Mouse (Mus musculus) embryonic facial prominence, embryonic 13.5 days (tissue): ENCODE measurements at regions not wholly inside any gene's neighbourhood (a gene's known extent, or its start where the extent isn't known, plus 50 kb on each side); places are given as distances from the start of the nearest gene placed in this dataset.
A peak's percentile ranks its signal among the peaks of the same experiment; 100 is the strongest.
"Not testable (repeated sequence)": the region's sequence is repeated elsewhere in the genome, so short reads cannot be mapped to it uniquely, and the experiment has no call there.

Experiments
- ATAC-seq: fragments of 200-750 bp; cut with Nextera tagmentation; 2 replicates; pipeline ENCODE4 v1.8.0; 2017; ENCODE audit warnings: low read depth; ENCODE audit not compliant: insufficient number of reproducible peaks, insufficient read depth, low FRiP score, low TSS enrichment
- H3K27ac ChIP-seq: fragments of 300-500 bp; sonication (generic); 2 replicates; pipeline ENCODE4 v1.5.1; 2015; ENCODE audit warnings: moderate library complexity, mild to moderate bottlenecking, inconsistent platforms
- H3K27me3 ChIP-seq: fragments of 300-500 bp; sonication (generic); 2 replicates; pipeline ENCODE4 v1.6.1; 2015; ENCODE audit warnings: mild to moderate bottlenecking, inconsistent platforms
- H3K36me3 ChIP-seq: fragments of 300-500 bp; sonication (generic); 2 replicates; pipeline ENCODE4 v1.6.1; 2015; ENCODE audit warnings: mild to moderate bottlenecking, inconsistent platforms
- H3K4me1 ChIP-seq: fragments of 300-500 bp; sonication (generic); 2 replicates; pipeline ENCODE4 v1.6.1; 2015; ENCODE audit warnings: inconsistent platforms
- H3K4me2 ChIP-seq: fragments of 300-500 bp; sonication (generic); 2 replicates; pipeline ENCODE4 v1.6.1; 2015; ENCODE audit warnings: moderate library complexity, mild to moderate bottlenecking, inconsistent platforms
- H3K4me3 ChIP-seq: fragments of 300-500 bp; sonication (generic); 2 replicates; pipeline ENCODE4 v1.5.1; 2015; ENCODE audit warnings: mild to moderate bottlenecking, inconsistent platforms
- H3K9ac ChIP-seq: fragments of 300-500 bp; sonication (generic); 2 replicates; pipeline ENCODE4 v1.6.1; 2015; ENCODE audit warnings: mild to moderate bottlenecking, inconsistent platforms
- H3K9me3 ChIP-seq: fragments of 300-500 bp; sonication (generic); 2 replicates; pipeline ENCODE4 v1.6.1; 2016; ENCODE audit warnings: inconsistent platforms
- WGBS: fragments of 180-500 bp; shearing (Covaris S2); methylation state at CpG from one replicate; pipeline ENCODE4 v1.1.7; 2015; ENCODE audit warnings: mixed read lengths; 5-methylcytosine and 5-hydroxymethylcytosine counted together

DNA sequence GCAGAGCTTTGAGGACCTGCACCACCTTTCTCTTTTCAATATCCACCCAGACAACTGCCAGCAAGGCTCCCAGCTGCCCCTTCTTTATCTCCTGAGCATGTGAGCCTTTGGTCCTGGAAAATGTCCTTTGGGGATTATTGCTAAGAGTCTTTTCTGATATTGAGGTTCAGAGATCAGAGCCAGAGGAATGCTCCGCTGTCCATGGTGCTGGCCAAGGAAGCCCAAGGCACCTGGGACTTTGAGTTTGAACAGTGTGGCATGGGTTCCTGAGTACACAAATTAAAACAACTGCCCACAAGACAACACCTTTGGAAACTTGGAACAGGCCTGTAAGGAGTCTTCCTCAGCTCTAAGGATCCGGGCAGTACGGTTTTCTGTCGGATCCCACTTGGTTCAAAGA, 52.6 kb upstream of the Slc28a3 start:
- no peaks in the 10 kb centered on the region for H3K9me3 ChIP-seq
- H3K4me3 ChIP-seq, result no peak overlapping the region
- no peaks in the 10 kb centered on the region for H3K4me1 ChIP-seq
- no peak for ATAC-seq
- H3K9ac ChIP-seq, result no peak overlapping the region
- H3K27me3 ChIP-seq, result no peaks in the 10 kb centered on the region; the same call in 1 of the 2 replicates
- WGBS, result 68% methylated on average over 4 of the region's 4 CpGs
- H3K36me3 ChIP-seq, result no peaks in the 10 kb centered on the region
- no peak overlapping the region for H3K27ac ChIP-seq
- no peak overlapping the region for H3K4me2 ChIP-seq

DNA sequence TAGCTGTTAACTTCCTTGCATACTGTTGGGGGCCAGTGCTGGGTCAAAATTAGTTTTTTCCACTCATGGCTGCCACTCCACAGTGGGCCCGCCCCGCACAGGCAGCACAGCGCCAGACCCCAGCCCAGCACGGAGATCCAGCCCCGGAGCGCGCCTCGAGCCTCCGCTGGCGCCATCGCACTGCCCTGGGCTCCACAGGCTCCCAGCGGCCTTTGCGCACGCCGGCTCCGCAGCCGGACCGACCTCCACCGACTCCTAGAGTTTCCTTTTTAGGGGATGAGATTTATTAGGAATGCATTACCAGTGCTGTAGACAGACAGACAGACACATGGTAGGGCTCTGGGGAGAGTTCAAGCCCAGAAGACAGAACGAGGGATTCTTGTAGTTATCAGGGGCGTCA, 58.0 kb upstream of the Slc28a3 start:
- no peaks in the 10 kb centered on the region for H3K9me3 ChIP-seq
- WGBS, result 51% methylated on average over 21 of the region's 21 CpGs

DNA sequence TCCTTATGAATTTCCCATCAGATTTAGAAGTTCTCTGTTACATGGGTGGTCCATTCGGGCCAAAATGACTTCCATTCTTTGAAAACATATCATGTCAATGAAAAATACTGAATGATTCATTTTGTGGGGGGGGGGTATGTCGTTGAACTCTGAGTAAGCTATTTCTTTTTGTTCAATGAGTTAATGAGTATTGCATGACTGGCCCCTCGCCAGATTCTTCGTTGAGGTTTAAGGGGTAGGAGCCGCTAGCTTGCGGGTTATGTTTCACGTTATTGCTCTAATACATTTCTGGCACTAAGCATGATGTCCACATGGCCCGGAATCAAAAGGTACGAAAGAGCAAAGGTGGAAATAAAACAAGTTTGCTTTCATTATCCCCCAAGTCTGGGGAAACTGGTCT, 59.5 kb upstream of the Slc28a3 start:
- no peaks in the 10 kb centered on the region; the same call in 1 of the 2 replicates for H3K27me3 ChIP-seq
- no peaks in the 10 kb centered on the region for H3K9me3 ChIP-seq
- no peak overlapping the region for H3K9ac ChIP-seq
- no peak overlapping the region; the same call in 1 of the 2 replicates for H3K4me2 ChIP-seq
- no peak overlapping the region for H3K4me3 ChIP-seq
- no peak for ATAC-seq
- 29% methylated on average over 9 of the region's 9 CpGs for WGBS
- no peak overlapping the region for H3K27ac ChIP-seq
- H3K36me3 ChIP-seq, result no peaks in the 10 kb centered on the region
- peaks cover 14% of the 10 kb centered on the region for H3K4me1 ChIP-seq

More for the DNA sequence above, 58.0 kb upstream of the Slc28a3 start:
- no peak for ATAC-seq
- no peak overlapping the region for H3K27ac ChIP-seq
- no peaks in the 10 kb centered on the region; the same call in 1 of the 2 replicates for H3K27me3 ChIP-seq
- H3K4me1 ChIP-seq, result peaks cover 14% of the 10 kb centered on the region
- no peaks in the 10 kb centered on the region for H3K36me3 ChIP-seq
- H3K9ac ChIP-seq, result no peak overlapping the region
- H3K4me3 ChIP-seq, result no peak overlapping the region
- peak overlapping the region; percentile 37 for H3K4me2 ChIP-seq

DNA sequence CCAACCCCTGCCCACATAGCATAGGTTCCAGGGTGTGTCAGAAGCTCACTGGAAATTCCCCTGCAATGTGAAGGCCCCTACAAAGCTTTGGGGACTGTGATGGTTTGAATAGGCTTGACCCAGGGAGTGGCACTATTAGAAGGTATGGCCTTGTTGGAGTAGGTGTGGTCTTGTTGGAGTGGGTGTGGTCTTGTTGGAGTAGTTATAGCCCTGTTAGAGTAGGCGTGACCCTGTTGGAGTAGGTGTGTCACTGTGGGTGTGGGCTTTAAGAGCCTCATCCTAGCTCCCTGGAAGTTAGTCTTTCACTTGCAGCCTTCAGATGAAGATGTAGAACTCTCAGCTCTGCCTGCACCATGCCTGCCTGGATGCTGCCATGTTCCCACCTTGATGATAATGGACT, 64.9 kb upstream of the Slc28a3 start:
- H3K4me3 ChIP-seq, H3K27ac ChIP-seq, ATAC-seq, H3K27me3 ChIP-seq, H3K9me3 ChIP-seq, H3K36me3 ChIP-seq, H3K4me2 ChIP-seq, H3K9ac ChIP-seq, H3K4me1 ChIP-seq: not testable (repeated sequence)
- 86% methylated on average over 1 of the region's 1 CpGs for WGBS

DNA sequence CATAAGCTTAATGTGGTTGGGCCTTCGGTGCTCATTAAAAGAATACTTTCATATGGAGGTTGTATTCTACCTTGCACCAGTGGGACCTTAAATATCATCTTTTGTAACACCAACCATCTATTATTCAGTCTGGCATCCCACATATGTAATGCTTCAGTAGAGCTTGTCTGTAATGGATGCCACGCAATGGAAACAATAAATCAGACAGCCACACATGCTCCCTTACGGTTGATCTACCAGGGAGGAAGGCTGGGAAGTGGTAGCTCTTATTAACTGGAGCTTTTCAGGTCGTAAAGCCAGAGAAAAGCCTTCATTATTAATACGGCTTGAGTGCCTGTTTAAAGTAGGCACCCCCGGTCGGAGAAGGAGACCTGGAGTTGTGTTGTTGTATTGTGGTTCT, 66.8 kb upstream of the Slc28a3 start:
- Histone ChIP-seq H3K4me3 (no peak overlapping the region), H3K4me2 (no peak overlapping the region), H3K9me3 (0 out of 2 replicates have a peak, but pooled peaks cover 2% of the 10 kb centered on the region), H3K36me3 (no peaks in the 10 kb centered on the region), H3K27me3 (no peaks in the 10 kb centered on the region), H3K9ac (no peak overlapping the region), H3K4me1 (no peaks in the 10 kb centered on the region), H3K27ac (no peak overlapping the region)
- ATAC-seq, result no peak
- 89% methylated on average over 7 of the region's 7 CpGs for WGBS

DNA sequence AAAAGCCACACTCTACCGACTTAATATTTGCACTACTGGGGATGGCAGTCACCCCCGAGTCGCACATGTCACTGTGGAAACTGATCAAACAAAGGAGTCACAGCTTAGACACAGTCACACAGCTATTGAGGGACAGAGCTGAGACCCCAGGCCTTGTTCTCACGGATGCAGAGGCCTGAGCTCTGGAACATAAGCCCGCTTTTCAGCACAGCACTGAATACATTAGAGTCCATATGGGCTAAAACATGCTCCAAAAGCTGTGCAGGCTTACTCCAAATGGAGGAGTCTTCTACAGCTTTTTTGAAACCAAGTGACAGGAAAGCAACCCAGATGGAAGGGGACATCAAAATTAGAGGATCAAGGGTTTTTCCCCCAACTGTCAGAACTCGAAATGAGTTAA, 69.0 kb upstream of the Slc28a3 start:
- Histone ChIP-seq H3K36me3 (no peaks in the 10 kb centered on the region), H3K9me3 (0 out of 2 replicates have a peak, but pooled peaks cover 6% of the 10 kb centered on the region), H3K4me1 (no peaks in the 10 kb centered on the region), H3K4me2 (no peak overlapping the region), H3K27ac (no peak overlapping the region), H3K9ac (no peak overlapping the region), H3K27me3 (no peaks in the 10 kb centered on the region), H3K4me3 (no peak overlapping the region)
- ATAC-seq, result no peak
- WGBS, result 74% methylated on average over 6 of the region's 6 CpGs

DNA sequence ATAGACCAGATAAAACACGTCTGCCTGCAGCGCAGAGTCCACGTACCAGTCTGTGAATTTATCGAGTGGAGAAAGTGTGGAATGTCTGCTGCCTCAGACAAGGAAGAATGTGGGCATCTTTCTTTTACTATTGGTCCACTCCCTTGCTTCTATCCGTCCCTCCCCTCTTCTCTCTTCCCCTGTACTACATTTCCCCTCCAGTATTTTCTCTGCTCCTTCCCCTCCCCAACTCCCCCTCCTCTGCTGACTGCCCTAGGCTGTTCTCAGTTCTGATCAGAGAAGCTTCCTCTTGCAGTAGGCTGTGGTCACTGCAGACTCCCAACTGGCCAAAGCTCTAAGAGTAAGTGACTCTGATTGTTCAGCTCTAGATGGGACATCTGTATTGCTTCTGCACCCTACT, 76.1 kb upstream of the Slc28a3 start:
- ATAC-seq, result no peak
- no peak overlapping the region for H3K4me3 ChIP-seq
- H3K4me1 ChIP-seq, result no peaks in the 10 kb centered on the region
- H3K9me3 ChIP-seq, result 0 out of 2 replicates have a peak, but pooled peaks cover 3% of the 10 kb centered on the region
- H3K4me2 ChIP-seq, result no peak overlapping the region
- H3K27me3 ChIP-seq, result no peaks in the 10 kb centered on the region
- H3K9ac ChIP-seq, result no peak overlapping the region
- WGBS, result 51% methylated on average over 5 of the region's 5 CpGs
- no peaks in the 10 kb centered on the region for H3K36me3 ChIP-seq
- H3K27ac ChIP-seq, result no peak overlapping the region

DNA sequence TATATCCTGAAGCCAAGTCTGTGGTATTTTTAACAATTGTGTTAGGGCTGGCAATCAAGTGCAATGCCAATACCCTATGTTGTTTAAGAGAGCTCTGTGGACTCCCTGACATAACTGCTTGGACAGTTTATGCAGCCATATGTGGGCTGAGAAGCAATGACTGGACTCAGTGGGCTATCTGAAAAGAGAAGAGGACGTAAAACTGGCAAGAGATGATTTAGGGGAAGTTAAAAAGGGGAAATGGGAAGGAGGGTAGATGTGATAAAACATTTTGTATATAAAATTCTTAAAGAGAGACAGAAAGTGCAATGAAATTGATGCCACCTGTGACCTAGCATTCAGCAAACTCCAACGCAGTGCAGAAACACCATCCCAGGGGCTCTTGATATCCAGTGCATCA, 76.9 kb upstream of the Slc28a3 start:
- Histone ChIP-seq H3K36me3 (no peaks in the 10 kb centered on the region), H3K9me3 (0 out of 2 replicates have a peak, but pooled peaks cover 3% of the 10 kb centered on the region), H3K4me1 (no peaks in the 10 kb centered on the region), H3K4me2 (no peak overlapping the region), H3K27ac (no peak overlapping the region), H3K27me3 (no peaks in the 10 kb centered on the region), H3K9ac (no peak overlapping the region), H3K4me3 (no peak overlapping the region)
- no peak for ATAC-seq
- WGBS, result 55% methylated on average over 2 of the region's 2 CpGs

DNA sequence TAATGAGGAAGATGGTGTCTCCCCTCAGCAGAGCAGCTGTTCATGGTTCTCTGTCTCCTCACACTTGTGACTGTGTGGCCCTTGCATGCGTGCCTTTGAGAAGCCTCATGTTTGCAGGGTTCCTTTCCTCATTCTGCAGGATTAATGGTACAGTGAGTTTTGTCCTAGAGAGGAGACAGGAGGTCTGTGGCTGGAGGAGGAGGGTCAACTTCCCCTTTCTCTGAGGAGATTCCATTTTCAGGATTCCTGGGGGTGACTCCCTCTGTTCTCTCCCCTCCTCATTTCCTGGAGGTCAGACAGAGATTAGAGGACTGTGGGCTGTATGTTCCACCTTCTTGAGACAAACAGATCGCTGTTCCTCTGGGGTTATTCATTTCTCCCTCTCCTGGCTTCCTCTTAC, 77.6 kb upstream of the Slc28a3 start:
- Histone ChIP-seq H3K4me2 (no peak overlapping the region), H3K36me3 (no peaks in the 10 kb centered on the region), H3K9me3 (no peaks in the 10 kb centered on the region), H3K9ac (no peak overlapping the region), H3K27ac (no peak overlapping the region), H3K4me1 (no peaks in the 10 kb centered on the region), H3K27me3 (no peaks in the 10 kb centered on the region), H3K4me3 (no peak overlapping the region)
- 58% methylated on average over 2 of the region's 2 CpGs for WGBS
- no peak for ATAC-seq

DNA sequence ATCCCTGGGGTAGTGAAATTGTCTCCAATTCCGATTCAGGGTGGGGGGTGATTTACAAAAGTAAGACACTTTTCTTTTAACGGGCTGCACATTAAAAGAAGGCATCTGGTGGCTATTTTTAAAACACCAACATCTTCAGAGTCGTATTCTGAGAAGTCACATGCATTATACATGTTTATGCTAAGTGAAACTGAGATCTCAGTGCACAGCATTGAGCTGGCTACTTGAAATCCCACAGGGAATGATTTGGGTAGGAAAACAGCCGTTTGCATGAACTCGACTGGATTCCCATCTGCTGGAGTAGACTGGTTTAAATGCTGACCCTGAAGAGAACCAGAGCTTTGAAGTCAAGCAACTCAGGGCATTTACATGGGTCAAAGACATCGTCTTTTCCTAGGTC, 84.0 kb upstream of the Slc28a3 start:
- H3K27me3 ChIP-seq, result no peaks in the 10 kb centered on the region
- peaks cover 7% of the 10 kb centered on the region; the same call in 1 of the 2 replicates for H3K4me1 ChIP-seq
- WGBS, result 33% methylated on average over 6 of the region's 6 CpGs
- no peak overlapping the region for H3K4me2 ChIP-seq
- no peak overlapping the region for H3K4me3 ChIP-seq
- no peak overlapping the region for H3K9ac ChIP-seq
- H3K36me3 ChIP-seq, result no peaks in the 10 kb centered on the region
- no peaks in the 10 kb centered on the region for H3K9me3 ChIP-seq
- H3K27ac ChIP-seq, result no peak overlapping the region
- no peak for ATAC-seq

DNA sequence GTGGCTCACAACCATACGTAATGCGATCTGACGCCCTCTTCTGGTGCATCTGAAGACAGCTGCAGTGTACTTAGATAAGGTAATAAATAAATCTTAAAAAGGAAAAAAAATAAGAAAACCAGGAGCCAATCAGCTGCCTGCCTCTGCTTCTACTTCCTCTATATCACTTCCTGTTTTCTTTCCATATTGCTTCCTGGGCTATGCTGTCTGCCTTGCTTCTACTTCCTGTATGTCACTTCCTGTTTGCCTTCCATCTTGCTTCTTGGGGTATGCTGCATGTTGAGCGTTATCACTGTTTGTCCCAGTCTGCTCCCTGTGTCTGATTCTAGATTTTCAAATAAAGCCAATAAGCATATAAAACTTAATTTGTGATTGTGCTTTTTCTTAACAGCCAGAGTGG, 85.3 kb upstream of the Slc28a3 start:
- Histone ChIP-seq H3K4me3 (no peak overlapping the region), H3K9me3 (no peaks in the 10 kb centered on the region), H3K36me3 (no peaks in the 10 kb centered on the region), H3K4me2 (no peak overlapping the region), H3K4me1 (peaks cover 7% of the 10 kb centered on the region; the same call in 1 of the 2 replicates), H3K27me3 (no peaks in the 10 kb centered on the region), H3K27ac (no peak overlapping the region), H3K9ac (no peak overlapping the region)
- 91% methylated on average over 4 of the region's 4 CpGs for WGBS
- no peak for ATAC-seq

DNA sequence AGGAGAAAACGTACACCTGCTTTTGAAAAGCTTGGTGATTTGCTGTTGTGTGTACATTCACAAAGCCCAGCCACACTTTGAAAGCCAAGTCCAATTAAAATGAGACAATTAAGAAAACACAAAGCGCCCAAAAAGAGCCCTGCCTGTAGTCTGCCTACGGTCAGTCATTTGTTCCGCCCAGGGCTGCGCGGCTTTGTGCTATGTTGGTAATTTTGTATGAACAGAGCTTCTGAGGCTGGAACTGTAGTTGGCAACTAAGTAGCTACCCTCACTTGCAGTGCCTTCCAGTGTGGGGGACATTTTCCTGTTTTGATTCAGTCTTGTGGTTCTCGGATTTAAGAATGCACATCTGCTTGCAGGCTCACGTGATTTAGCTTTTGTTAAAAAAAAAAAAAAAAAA, 89.3 kb upstream of the Slc28a3 start:
- peaks cover 10% of the 10 kb centered on the region; the same call in 1 of the 2 replicates for H3K4me1 ChIP-seq
- no peak overlapping the region for H3K9ac ChIP-seq
- H3K27me3 ChIP-seq, result no peaks in the 10 kb centered on the region
- no peak overlapping the region for H3K4me2 ChIP-seq
- H3K4me3 ChIP-seq, result no peak overlapping the region
- 73% methylated on average over 8 of the region's 8 CpGs for WGBS
- ATAC-seq, result no peak
- no peaks in the 10 kb centered on the region for H3K9me3 ChIP-seq
- H3K27ac ChIP-seq, result no peak overlapping the region
- H3K36me3 ChIP-seq, result no peaks in the 10 kb centered on the region

DNA sequence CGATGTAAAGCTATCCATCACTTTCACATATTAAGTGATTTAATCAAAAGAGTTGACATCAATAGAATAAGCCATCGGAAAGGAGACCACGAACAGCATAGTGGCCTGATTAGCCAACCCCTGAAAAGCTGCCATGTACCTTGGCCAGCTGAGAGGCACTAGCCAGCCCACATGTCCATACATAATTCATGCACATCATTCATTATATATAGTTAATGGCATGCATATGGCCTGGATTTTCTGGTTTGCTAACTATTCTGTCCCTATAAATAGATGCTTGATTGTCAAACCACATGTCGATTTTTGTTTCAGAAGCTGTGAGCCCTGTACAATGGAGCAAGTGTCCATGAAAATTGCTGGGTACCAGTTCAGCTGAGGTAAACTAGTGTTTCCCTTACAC, 93.5 kb upstream of the Slc28a3 start:
- H3K4me2 ChIP-seq, result no peak overlapping the region
- H3K4me1 ChIP-seq, result 0 out of 2 replicates have a peak, but pooled peaks cover 6% of the 10 kb centered on the region
- 56% methylated on average over 4 of the region's 4 CpGs for WGBS
- no peaks in the 10 kb centered on the region for H3K36me3 ChIP-seq
- no peaks in the 10 kb centered on the region for H3K9me3 ChIP-seq
- no peaks in the 10 kb centered on the region for H3K27me3 ChIP-seq
- H3K27ac ChIP-seq, result no peak overlapping the region
- H3K4me3 ChIP-seq, result no peak overlapping the region
- ATAC-seq, result no peak
- H3K9ac ChIP-seq, result no peak overlapping the region
